Mouse (Mus musculus) limb, embryonic 10.5 days (tissue): Measurements from ENCODE around the gene Lrp2bp. TPM values are rescaled to one million over a fixed set of nuclear protein-coding genes. Genes with fewer than 3 reads are reported as not detected.

ENCODE experiments used
- DNase-seq: peaks from one replicate; pipeline ENCODE4 v3.0.0-alpha.2; 2017; ENCODE audit warnings: low spot score
- H3K27ac ChIP-seq: fragments of 300-500 bp; sonication (generic); 2 replicates; pipeline ENCODE4 v1.5.1; 2016; ENCODE audit warnings: mild to moderate bottlenecking
- H3K27me3 ChIP-seq: fragments of 300-500 bp; sonication (generic); 2 replicates; pipeline ENCODE4 v1.6.1; 2016; ENCODE audit warnings: low read depth, mild to moderate bottlenecking; ENCODE audit not compliant: poor library complexity, severe bottlenecking
- H3K36me3 ChIP-seq: fragments of 300-500 bp; sonication (generic); 2 replicates; pipeline ENCODE4 v1.6.1; 2016; ENCODE audit warnings: mild to moderate bottlenecking, moderate library complexity
- H3K4me1 ChIP-seq: fragments of 300-500 bp; sonication (generic); 2 replicates; pipeline ENCODE4 v1.6.1; 2016
- H3K4me3 ChIP-seq: fragments of 300-500 bp; sonication (generic); 2 replicates; pipeline ENCODE4 v1.5.1; 2016; ENCODE audit warnings: mild to moderate bottlenecking, moderate library complexity
- H3K9me3 ChIP-seq: fragments of 300-500 bp; sonication (generic); replicated peaks from 2 replicates; pipeline ENCODE4 v1.6.1; 2016; ENCODE audit warnings: mild to moderate bottlenecking
- WGBS: fragments of 180-500 bp; shearing (Covaris S2); methylation state at CpG from one replicate; pipeline ENCODE4 v1.1.7; 2016; 5-methylcytosine and 5-hydroxymethylcytosine counted together
- polyA plus RNA-seq: library from polyadenylated mRNA; unstranded; fragments of >200 nt; fragmentation: Nextera tagmentation; extraction: Ambion mirVana; gene quantifications from 2 replicates; pipeline ENCODE4 v1.2.1, GENCODE M21; 2016

Gene Lrp2bp
- 0.23 and 0.25 TPM in 2 replicates for polyA plus RNA-seq

DNA sequence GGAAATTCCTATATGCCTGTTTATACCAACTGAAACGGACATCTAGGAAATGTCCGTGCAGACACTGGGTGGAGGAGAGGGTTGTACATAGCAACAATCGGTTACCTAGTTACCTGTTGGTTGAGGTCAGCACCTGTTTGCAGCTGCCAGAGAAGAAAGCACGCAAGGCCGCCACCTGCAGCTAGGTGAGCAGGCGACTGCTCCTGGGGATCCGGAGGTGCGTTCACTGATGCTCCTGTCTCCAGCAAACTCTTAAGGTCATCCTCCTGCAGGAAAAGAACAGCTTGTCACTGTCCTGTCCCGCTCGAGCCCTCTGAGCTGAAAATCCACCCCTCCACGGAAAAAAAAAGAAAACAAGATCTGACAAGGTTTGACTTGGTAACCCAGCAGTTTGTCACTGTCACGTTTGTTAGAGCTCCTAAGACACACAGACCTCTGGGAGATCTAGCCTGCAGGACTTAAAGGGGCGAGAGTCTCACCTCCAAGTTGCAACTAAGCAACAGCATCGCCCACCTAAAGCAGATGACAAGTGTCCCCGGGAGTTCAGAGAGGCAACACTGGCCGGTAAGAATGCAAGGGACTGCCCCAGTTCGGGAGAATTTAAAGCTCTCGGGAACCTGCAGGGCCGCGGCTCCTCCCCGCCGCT, at the start of gene Lrp2bp:
Gene Lrp2bp, plus strand, starts transcription at position 166 of the 646 bp plus-strand sequence.
- Histone ChIP-seq H3K9me3 (no peaks in the 10 kb centered on the region), H3K36me3 (peaks cover 29% of the 10 kb centered on the region), H3K27ac (peak within 1 kb of the TSS; percentile 98), H3K4me3 (peak within 1 kb of the TSS; percentile 65), H3K27me3 (no peaks in the 10 kb centered on the region), H3K4me1 (peaks cover 13% of the 10 kb centered on the region)
- 6% methylated on average over 22 of the region's 22 CpGs for WGBS
- DNase-seq: peak; percentile 48

DNA sequence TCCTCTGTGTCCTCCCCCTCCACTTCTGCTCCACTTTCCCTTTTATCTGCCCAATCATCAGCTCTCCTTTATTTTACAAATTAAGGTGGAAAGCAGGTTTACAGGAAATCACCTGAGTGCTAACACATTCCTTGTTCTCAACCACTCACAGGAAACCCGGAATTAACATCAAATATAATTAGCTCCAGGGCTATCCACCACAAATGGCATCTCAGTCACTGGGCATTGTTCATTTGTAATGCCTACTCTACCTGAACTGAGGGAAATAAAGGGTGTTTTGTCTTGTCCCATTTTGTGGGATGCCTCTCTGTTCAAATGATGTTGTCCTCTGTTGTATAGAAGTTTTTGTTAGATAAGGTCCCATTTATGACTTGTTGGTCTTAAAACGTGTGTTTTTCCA, 48.5 kb upstream of the Lrp2bp start:
- Histone ChIP-seq H3K27me3 (no peaks in the 10 kb centered on the region), H3K36me3 (no peaks in the 10 kb centered on the region), H3K27ac (no peak overlapping the region), H3K4me1 (no peaks in the 10 kb centered on the region), H3K9me3 (no peaks in the 10 kb centered on the region), H3K4me3 (no peak overlapping the region)
- no peak for DNase-seq
- WGBS: 59% methylated on average over 2 of the region's 2 CpGs

DNA sequence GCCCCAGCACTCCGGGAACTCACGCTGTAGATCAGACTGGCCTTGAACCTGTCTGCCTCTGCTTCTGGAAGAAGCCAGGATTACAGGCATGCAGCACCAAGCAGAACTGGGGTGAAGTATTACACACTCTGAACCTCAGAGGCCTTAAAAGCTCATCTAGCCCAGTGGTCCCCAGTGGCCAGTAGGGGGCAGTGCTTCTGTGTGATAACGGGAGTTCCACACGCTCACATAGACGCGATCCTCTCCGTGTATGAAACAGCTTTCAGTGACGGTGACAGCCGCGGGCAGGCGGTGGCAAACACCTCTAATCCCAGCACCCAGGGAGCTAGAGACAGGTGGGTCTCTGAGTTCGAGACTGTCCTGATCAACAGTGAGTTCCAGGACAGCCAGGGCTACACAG, 28.2 kb upstream of the Lrp2bp start:
- DNase-seq: no peak
- 93% methylated on average over 12 of the region's 12 CpGs for WGBS
- H3K27ac ChIP-seq: no peak overlapping the region
- no peaks in the 10 kb centered on the region for H3K36me3 ChIP-seq
- H3K9me3 ChIP-seq: no peaks in the 10 kb centered on the region
- H3K4me3 ChIP-seq: no peak overlapping the region
- H3K27me3 ChIP-seq: no peaks in the 10 kb centered on the region
- H3K4me1 ChIP-seq: peaks cover 16% of the 10 kb centered on the region

DNA sequence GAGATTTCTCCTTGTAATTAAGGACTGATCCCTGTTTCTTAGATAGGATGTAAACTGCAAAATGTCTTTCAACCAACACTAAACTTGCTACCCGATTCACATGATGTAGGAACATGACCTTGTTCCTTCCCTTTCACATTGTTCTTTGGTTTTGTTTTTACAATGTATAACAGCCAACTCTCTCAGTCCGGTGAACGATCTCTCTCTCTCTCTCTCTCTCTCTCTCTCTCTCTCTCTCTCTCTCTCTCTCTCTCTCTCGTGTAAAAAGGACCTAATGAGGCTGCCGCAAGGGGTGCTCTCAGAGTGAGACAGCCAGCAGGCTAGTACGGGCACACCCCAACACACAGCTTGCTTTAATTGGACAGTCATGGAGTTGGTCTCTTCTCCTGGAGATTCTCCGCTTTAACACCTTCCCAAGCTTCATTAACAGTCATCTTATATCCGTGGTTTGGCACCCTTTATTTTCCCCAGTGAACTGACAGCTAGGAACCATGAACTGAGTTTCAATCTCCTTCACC, 25.1 kb upstream of the Lrp2bp start:
- 77% methylated on average over 8 of the region's 8 CpGs for WGBS
- peak overlapping the region; percentile 72; the same call in 1 of the 2 replicates for H3K4me3 ChIP-seq
- no peak for DNase-seq
- H3K27me3 ChIP-seq: no peaks in the 10 kb centered on the region
- peaks cover 12% of the 10 kb centered on the region for H3K36me3 ChIP-seq
- peak overlapping the region; percentile 86; the same call in 1 of the 2 replicates for H3K27ac ChIP-seq
- peaks cover 20% of the 10 kb centered on the region for H3K4me1 ChIP-seq
- H3K9me3 ChIP-seq: no peaks in the 10 kb centered on the region

DNA sequence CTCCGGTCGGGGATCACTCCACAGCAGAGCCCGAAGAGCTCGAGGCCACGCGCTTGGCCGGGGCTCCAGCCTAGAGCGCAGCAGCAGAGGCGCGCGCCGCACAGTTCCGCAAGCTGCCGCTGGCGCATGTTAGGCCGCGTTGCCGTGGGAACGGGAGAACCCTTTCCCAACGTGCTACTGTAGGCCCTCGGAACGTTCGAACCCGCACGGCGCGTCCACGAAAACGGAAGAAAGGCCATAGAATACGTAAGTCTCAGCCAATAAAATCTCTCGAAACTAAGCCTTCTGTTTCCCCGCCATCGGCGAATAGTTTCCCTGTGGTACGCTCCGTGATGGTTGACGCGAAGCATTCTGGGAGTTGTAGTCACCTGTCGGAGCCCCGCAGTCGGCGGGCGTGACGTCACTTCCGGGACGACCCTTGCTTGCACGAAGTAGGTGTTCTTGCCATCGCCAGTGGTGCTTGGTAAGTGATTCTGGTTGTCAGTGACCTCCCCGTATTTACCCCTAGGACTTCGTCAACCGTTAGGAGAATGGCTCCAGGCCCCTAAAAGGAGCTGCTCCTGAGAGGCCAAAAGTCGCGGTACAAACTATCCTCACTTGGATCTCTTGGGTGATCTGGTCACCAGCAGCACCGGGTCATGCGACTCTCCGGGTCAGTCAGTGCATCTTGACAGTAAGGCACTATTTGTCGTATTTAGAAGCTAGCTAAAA, 23.8 kb upstream of the Lrp2bp start, which contains the start of the genes 1700029J07Rik and Ufsp2:
Gene 1700029J07Rik, minus strand, starts transcription at position 127 of the 711 bp plus-strand sequence.
Gene Ufsp2, plus strand, starts transcription at position 403 of the 711 bp plus-strand sequence.
- H3K36me3 ChIP-seq: peaks cover 20% of the 10 kb centered on the region
- 1% methylated on average over 57 of the region's 57 CpGs for WGBS
- peaks cover 20% of the 10 kb centered on the region for H3K4me1 ChIP-seq
- no peaks in the 10 kb centered on the region for H3K9me3 ChIP-seq
- DNase-seq: peak; percentile 99
- peak within 1 kb of the TSS; percentile 86 for H3K27ac ChIP-seq
- peak within 1 kb of the TSS; percentile 72 for H3K4me3 ChIP-seq
- no peaks in the 10 kb centered on the region for H3K27me3 ChIP-seq

DNA sequence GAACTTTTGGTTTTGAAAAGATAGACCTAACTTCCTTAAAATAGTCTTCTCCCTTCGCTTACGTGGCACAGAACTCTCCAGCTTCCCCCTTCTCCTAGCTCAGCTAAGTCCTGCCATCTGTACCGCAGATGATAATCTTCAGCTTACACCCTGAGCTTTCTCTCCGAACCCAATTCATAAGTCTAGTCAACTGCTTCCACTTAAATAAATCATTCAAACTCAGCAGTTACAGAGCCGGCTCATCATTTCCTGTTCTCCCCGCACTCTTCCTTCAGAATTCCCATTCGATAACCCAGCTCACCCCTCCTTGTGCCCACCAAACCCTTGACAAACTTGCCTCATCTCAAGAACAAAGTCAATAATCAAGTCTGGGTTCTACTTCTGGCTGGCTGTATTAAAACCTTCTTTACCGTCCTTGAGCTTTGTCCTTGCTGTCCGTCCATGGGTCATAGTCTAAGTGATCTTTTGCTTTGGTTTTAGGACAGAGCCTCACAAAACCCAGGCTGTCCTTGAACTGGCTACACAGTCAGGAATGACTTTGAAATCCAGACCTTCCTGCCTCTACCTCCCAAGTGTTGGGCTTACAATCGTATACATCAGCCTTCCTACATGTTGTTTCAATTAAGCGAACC, 23.1 kb upstream of the Lrp2bp start:
- H3K27ac ChIP-seq: peak overlapping the region; percentile 86
- no peaks in the 10 kb centered on the region for H3K27me3 ChIP-seq
- H3K36me3 ChIP-seq: peaks cover 25% of the 10 kb centered on the region
- H3K4me1 ChIP-seq: peaks cover 20% of the 10 kb centered on the region
- H3K9me3 ChIP-seq: no peaks in the 10 kb centered on the region
- DNase-seq: no peak
- H3K4me3 ChIP-seq: peak overlapping the region; percentile 72
- WGBS: 73% methylated on average over 11 of the region's 11 CpGs

DNA sequence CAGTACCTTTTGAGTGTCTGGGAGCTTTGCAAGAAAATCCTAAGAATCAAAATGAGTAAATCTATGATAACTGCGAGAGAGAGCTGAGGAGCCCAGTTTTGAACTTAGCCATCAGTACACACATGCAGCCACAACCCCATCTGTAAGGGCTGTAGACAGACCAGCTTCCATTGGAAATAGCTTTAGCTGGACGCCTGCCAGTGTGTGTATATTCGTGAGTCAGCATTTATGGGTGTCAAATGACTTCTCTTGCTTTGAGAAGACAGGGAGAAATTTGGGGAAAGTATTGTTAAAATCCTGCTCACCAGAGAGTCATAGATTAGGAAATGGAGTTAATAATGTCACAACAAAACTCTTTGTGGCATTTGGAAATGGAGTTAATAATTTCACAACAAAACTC, 12.4 kb upstream of the Lrp2bp start:
- no peak for DNase-seq
- no peak overlapping the region for H3K4me3 ChIP-seq
- H3K9me3 ChIP-seq: no peaks in the 10 kb centered on the region
- peaks cover 52% of the 10 kb centered on the region for H3K36me3 ChIP-seq
- 89% methylated on average over 3 of the region's 3 CpGs for WGBS
- no peaks in the 10 kb centered on the region for H3K27me3 ChIP-seq
- H3K27ac ChIP-seq: peak overlapping the region; percentile 61
- H3K4me1 ChIP-seq: peaks cover 7% of the 10 kb centered on the region

DNA sequence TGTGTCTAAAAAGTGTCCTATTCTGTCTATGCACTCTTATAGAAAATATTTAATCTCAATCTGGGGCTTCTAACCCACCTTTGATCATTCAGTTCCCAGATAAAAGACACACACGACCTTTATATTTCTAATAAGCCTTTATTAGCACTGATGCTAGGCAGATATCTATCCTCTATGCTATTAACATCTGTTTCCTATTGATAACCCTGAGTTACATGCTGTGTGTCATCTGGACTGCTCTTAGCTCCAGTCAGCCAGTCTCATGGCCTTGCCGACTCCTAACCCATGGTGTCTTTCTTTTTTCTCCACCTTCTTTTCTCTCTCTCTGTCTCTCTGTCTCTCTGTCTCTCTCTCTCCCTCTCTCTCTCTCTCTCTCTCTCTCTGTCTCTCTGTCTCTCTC, 10.9 kb upstream of the Lrp2bp start:
- Histone ChIP-seq H3K27me3 (no peaks in the 10 kb centered on the region), H3K4me1 (peaks cover 7% of the 10 kb centered on the region), H3K9me3 (no peaks in the 10 kb centered on the region), H3K36me3 (peaks cover 45% of the 10 kb centered on the region), H3K4me3 (no peak overlapping the region), H3K27ac (no peak overlapping the region)
- 65% methylated on average over 2 of the region's 2 CpGs for WGBS
- DNase-seq: no peak

DNA sequence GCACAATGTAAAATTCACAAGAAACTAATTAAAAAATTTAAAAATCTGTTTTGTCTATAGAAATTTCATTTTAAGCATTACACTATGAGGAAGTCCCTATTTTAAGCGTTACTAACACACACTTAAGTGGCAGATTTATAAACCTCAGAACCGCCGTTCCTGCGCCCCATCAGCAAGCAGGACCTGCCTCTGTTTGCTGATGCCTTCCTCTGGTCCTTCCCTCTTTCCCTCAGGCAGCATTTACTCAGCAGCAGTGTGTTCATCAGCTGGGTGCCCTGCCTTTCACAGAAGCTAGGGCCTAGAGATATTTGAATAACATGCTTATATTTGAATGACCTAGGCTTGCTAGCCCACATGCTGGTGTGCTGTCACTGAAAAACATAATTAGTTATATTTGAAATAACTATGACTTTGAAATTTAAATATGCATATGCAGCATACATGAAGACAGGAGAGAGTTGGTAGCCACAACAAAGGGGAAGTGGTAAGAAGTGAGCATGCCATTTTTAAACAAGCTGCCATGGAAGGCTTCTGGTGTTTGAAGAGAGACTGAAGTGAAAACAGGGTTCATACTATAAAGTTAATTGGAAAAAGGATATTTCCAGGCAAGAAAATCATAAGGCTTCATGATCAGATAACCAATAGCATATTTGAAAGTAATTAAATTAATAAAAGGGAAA, 8.3 kb upstream of the Lrp2bp start:
- H3K27ac ChIP-seq: no peak overlapping the region
- H3K9me3 ChIP-seq: no peaks in the 10 kb centered on the region
- DNase-seq: no peak
- H3K27me3 ChIP-seq: no peaks in the 10 kb centered on the region
- no peak overlapping the region for H3K4me3 ChIP-seq
- peaks cover 7% of the 10 kb centered on the region for H3K4me1 ChIP-seq
- H3K36me3 ChIP-seq: peaks cover 45% of the 10 kb centered on the region
- 92% methylated on average over 4 of the region's 4 CpGs for WGBS

DNA sequence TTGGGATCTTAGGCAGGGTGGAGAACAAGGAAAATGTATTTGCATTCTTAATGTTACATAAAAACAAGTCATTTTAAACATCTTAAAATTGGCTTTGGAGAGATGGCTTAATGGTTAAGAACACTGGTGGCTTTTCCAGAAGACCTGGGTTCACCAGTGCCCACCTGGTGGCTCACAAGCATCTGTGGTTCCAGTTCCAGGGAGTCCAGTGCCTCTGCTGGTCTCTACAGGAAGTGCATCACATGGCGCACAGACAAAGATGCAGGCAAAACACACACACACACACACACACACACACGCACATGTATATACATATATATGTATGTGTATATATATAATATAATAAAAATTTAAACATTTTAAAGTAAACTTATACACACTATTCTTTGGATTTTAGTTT, 5.0 kb upstream of the Lrp2bp start:
- no peak for DNase-seq

DNA sequence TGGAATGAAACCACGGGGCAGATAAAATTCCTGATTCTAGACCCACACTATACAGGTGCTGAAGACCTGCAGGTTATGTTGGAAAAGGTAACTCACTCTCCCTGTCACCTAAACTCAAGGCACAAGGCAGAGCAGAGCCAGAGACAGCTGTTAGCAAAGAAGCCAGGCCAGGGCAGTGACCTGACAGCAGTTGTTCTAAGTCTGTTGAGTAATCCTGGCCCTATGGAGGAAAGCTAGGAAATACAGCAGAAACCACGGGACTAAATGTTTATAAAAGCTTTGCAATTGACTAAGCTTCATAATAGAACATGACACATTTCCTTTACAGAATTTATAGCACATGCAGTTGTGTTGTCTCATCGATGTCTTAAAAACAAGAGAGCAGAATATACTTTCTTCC, 3.5 kb upstream of the Lrp2bp start:
- no peak overlapping the region for H3K4me3 ChIP-seq
- peaks cover 12% of the 10 kb centered on the region for H3K4me1 ChIP-seq
- no peaks in the 10 kb centered on the region for H3K27me3 ChIP-seq
- H3K9me3 ChIP-seq: no peaks in the 10 kb centered on the region
- H3K36me3 ChIP-seq: peaks cover 41% of the 10 kb centered on the region
- DNase-seq: no peak
- no peak overlapping the region for H3K27ac ChIP-seq
- WGBS: 88% methylated on average over 3 of the region's 3 CpGs

More for the DNA sequence above, 5.0 kb upstream of the Lrp2bp start:
- H3K36me3 ChIP-seq: peaks cover 47% of the 10 kb centered on the region
- H3K4me1 ChIP-seq: peaks cover 3% of the 10 kb centered on the region
- H3K27me3 ChIP-seq: no peaks in the 10 kb centered on the region
- H3K27ac ChIP-seq: no peak overlapping the region
- H3K9me3 ChIP-seq: no peaks in the 10 kb centered on the region
- 93% methylated on average over 2 of the region's 2 CpGs for WGBS
- H3K4me3 ChIP-seq: no peak overlapping the region

DNA sequence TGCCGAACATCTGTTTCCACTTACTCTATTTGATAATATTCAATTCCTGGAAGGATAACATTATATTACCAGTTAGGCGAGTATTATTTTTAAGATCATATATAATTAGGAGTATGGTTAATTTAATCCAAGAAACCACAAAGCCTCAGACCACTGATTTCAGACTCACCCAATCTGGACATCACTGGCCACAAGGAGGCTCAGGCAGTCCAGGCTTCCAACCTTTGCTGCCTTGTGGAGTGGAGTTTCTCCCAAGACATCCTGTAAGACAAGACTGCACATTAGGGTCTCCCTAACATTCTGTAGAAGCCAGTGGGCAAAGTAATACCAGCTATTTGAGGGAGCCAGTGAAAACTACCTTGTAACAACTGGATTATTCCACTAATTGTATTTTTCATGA, 875 bp upstream of the Lrp2bp start:
- no peak for DNase-seq
- no peak overlapping the region for H3K4me3 ChIP-seq
- H3K27me3 ChIP-seq: no peaks in the 10 kb centered on the region
- H3K4me1 ChIP-seq: peaks cover 13% of the 10 kb centered on the region
- 84% methylated on average over 2 of the region's 2 CpGs for WGBS
- no peaks in the 10 kb centered on the region for H3K9me3 ChIP-seq
- peaks cover 35% of the 10 kb centered on the region for H3K36me3 ChIP-seq
- H3K27ac ChIP-seq: no peak overlapping the region
